Mouse (Mus musculus) midbrain, postnatal 0 days (tissue): ENCODE measurements at regions not wholly inside any gene's neighbourhood (a gene's known extent, or its start where the extent isn't known, plus 50 kb on each side); places are given as distances from the start of the nearest gene placed in this dataset.

Experiments
- ATAC-seq: fragments of 200-750 bp; cut with Nextera tagmentation; 2 replicates; pipeline ENCODE4 v1.8.0; 2017; ENCODE audit warnings: moderate number of reproducible peaks, mild to moderate bottlenecking, moderate TSS enrichment, moderate library complexity; ENCODE audit not compliant: low FRiP score
- DNase-seq: peaks from one replicate; pipeline ENCODE4 v3.0.0-alpha.2; 2015; ENCODE audit warnings: low spot score
- H3K27ac ChIP-seq: fragments of 300-500 bp; sonication (generic); 2 replicates; pipeline ENCODE4 v1.5.1; 2014; ENCODE audit warnings: low read depth, mild to moderate bottlenecking, low read length, mixed read lengths
- H3K27me3 ChIP-seq: fragments of 300-500 bp; sonication (generic); 2 replicates; pipeline ENCODE4 v1.6.1; 2014; ENCODE audit warnings: low read length, control low read depth, mixed read lengths; ENCODE audit not compliant: insufficient read depth
- H3K36me3 ChIP-seq: fragments of 300-500 bp; sonication (generic); 2 replicates; pipeline ENCODE4 v1.6.1; 2014; ENCODE audit warnings: low read length, control low read depth, mixed read lengths; ENCODE audit not compliant: insufficient read depth
- H3K4me1 ChIP-seq: fragments of 300-500 bp; sonication (generic); 2 replicates; pipeline ENCODE4 v1.6.1; 2014; ENCODE audit warnings: mild to moderate bottlenecking, control low read depth, antibody characterized with exemption, low read length, mixed read lengths; ENCODE audit not compliant: insufficient read depth
- H3K4me2 ChIP-seq: fragments of 300-500 bp; sonication (generic); 2 replicates; pipeline ENCODE4 v1.6.1; 2014; ENCODE audit warnings: low read depth, mild to moderate bottlenecking, low read length, mixed read lengths; ENCODE audit not compliant: poor library complexity, severe bottlenecking
- H3K4me3 ChIP-seq: fragments of 300-500 bp; sonication (generic); 2 replicates; pipeline ENCODE4 v1.5.1; 2014; ENCODE audit warnings: low read depth, mild to moderate bottlenecking, low read length, moderate library complexity
- H3K9ac ChIP-seq: fragments of 300-500 bp; sonication (generic); replicated peaks from 2 replicates; pipeline ENCODE4 v1.6.1; 2014; ENCODE audit warnings: mild to moderate bottlenecking, low read length, moderate library complexity, mixed read lengths; ENCODE audit not compliant: poor library complexity, severe bottlenecking
- H3K9me3 ChIP-seq: fragments of 300-500 bp; sonication (generic); 2 replicates; pipeline ENCODE4 v1.6.1; 2016; ENCODE audit warnings: low read length, control low read depth
- CTCF ChIP-seq: IDR thresholded peaks from 2 replicates; pipeline ENCODE4 v1.5.1; 2016; ENCODE audit warnings: antibody characterized with exemption, mild to moderate bottlenecking
- WGBS: fragments of 180-500 bp; shearing (Covaris S2); extraction: QIAGEN DNeasy Blood & Tissue Kit; methylation state at CpG from one replicate; pipeline ENCODE4 v1.1.7; 2014; 5-methylcytosine and 5-hydroxymethylcytosine counted together

- Histone ChIP-seq H3K27ac (no peak overlapping the region), H3K4me2 (no peak overlapping the region), H3K4me1 (no peaks in the 10 kb centered on the region), H3K36me3 (no peaks in the 10 kb centered on the region), H3K27me3 (no peaks in the 10 kb centered on the region), H3K4me3 (no peak overlapping the region), H3K9ac (no peak overlapping the region), H3K9me3 (no peaks in the 10 kb centered on the region)
- ATAC-seq: no peak
- 48% methylated on average over 3 of the region's 3 CpGs for WGBS
- no peak for TF ChIP-seq CTCF
- no peak for DNase-seq
These were observed 638.9 kb downstream of the Stpg2 start for GRCm38 (mm10) chr3:139844443-139844842.

GRCm38 (mm10) chr3:139847826-139848225 lies 642.3 kb downstream of the Stpg2 start:
- 42% methylated on average over 5 of the region's 5 CpGs for WGBS
- Histone ChIP-seq H3K4me2 (no peak overlapping the region), H3K27ac (no peak overlapping the region), H3K9me3 (no peaks in the 10 kb centered on the region), H3K36me3 (no peaks in the 10 kb centered on the region), H3K4me1 (no peaks in the 10 kb centered on the region), H3K4me3 (no peak overlapping the region), H3K27me3 (no peaks in the 10 kb centered on the region), H3K9ac (no peak overlapping the region)
- DNase-seq (no peak), ATAC-seq (no peak)
- no peak for TF ChIP-seq CTCF

GRCm38 (mm10) chr3:139859966-139860635 lies 654.6 kb downstream of the Stpg2 start:
- no peak overlapping the region for H3K4me2 ChIP-seq
- H3K36me3 ChIP-seq: no peaks in the 10 kb centered on the region
- no peak for TF ChIP-seq CTCF
- no peak overlapping the region for H3K27ac ChIP-seq
- ATAC-seq: no peak
- no peaks in the 10 kb centered on the region for H3K4me1 ChIP-seq
- no peak overlapping the region for H3K9ac ChIP-seq
- no peaks in the 10 kb centered on the region for H3K9me3 ChIP-seq
- no peaks in the 10 kb centered on the region for H3K27me3 ChIP-seq
- peak; percentile 18 for DNase-seq
- no peak overlapping the region for H3K4me3 ChIP-seq
- WGBS: 54% methylated on average over 16 of the region's 16 CpGs

GRCm38 (mm10) chr3:139860831-139861371 lies 655.4 kb downstream of the Stpg2 start:
- H3K27ac ChIP-seq: no peak overlapping the region
- no peaks in the 10 kb centered on the region for H3K36me3 ChIP-seq
- no peaks in the 10 kb centered on the region for H3K27me3 ChIP-seq
- no peak overlapping the region for H3K9ac ChIP-seq
- no peak overlapping the region for H3K4me3 ChIP-seq
- ATAC-seq (no peak), DNase-seq (peak; percentile 83)
- TF ChIP-seq CTCF: no peak
- no peaks in the 10 kb centered on the region for H3K4me1 ChIP-seq
- 36% methylated on average over 9 of the region's 9 CpGs for WGBS
- H3K4me2 ChIP-seq: no peak overlapping the region
- no peaks in the 10 kb centered on the region for H3K9me3 ChIP-seq

- ATAC-seq: no peak
- Histone ChIP-seq H3K27me3 (no peaks in the 10 kb centered on the region), H3K4me2 (no peak overlapping the region), H3K4me3 (no peak overlapping the region), H3K9me3 (no peaks in the 10 kb centered on the region), H3K27ac (no peak overlapping the region), H3K9ac (no peak overlapping the region), H3K36me3 (no peaks in the 10 kb centered on the region), H3K4me1 (no peaks in the 10 kb centered on the region)
- peak; percentile 12 for DNase-seq
- no peak for TF ChIP-seq CTCF
These were observed 660.8 kb downstream of the Stpg2 start for GRCm38 (mm10) chr3:139866329-139866728.

GRCm38 (mm10) chr3:139867030-139867429 lies 661.5 kb downstream of the Stpg2 start:
- no peak overlapping the region for H3K4me2 ChIP-seq
- no peaks in the 10 kb centered on the region for H3K36me3 ChIP-seq
- TF ChIP-seq CTCF: peak; percentile 51
- H3K27ac ChIP-seq: no peak overlapping the region
- H3K4me1 ChIP-seq: no peaks in the 10 kb centered on the region
- WGBS: 85% methylated on average over 4 of the region's 4 CpGs
- no peaks in the 10 kb centered on the region for H3K27me3 ChIP-seq
- DNase-seq (peak; percentile 9), ATAC-seq (no peak)
- H3K9ac ChIP-seq: no peak overlapping the region
- H3K4me3 ChIP-seq: no peak overlapping the region
- H3K9me3 ChIP-seq: no peaks in the 10 kb centered on the region
